ENCODE assay signal across 8 mouse cellular contexts in genomic region chr19:40588293-40588654, GRCm38 (mm10). TPM values are rescaled to one million over a fixed set of nuclear protein-coding genes. Genes with fewer than 3 reads are reported as not detected.
DNase-seq lines count a peak whose midpoint lies in the region; ATAC-seq and TF ChIP-seq lines count a peak whose summit lies in the region.

Gene Aldh18a1, minus strand, starts transcription at chr19:40588463.

- peak within 1 kb of the TSS; percentile 67 for H3K4me2 ChIP-seq in forebrain, embryonic 16.5 days (ENCODE audit: low read length)
- H3K4me2 ChIP-seq in lung, embryonic 14.5 days, result peak within 1 kb of the TSS; percentile 88

- peaks cover 54% of the 10 kb centered on the region for H3K4me1 ChIP-seq in G1E (ENCODE audit: insufficient read depth, low read depth, low read length)
- H3K4me1 ChIP-seq in forebrain, embryonic 16.5 days (replicated peaks; ENCODE audit: control insufficient read depth, insufficient read depth, low read length), result peaks cover 17% of the 10 kb centered on the region
- 0 out of 2 replicates have a peak, but pooled peaks cover 8% of the 10 kb centered on the region for H3K4me1 ChIP-seq in lung, embryonic 14.5 days (ENCODE audit: insufficient read depth)
- H3K4me1 ChIP-seq in olfactory bulb, adult 2 months (ENCODE audit: control insufficient read depth, insufficient read depth, low read length), result peaks cover 8% of the 10 kb centered on the region
- H3K4me1 ChIP-seq in thymus, adult 2 months (replicated peaks; ENCODE audit: control insufficient read depth, insufficient read depth, low read length), result peaks cover 4% of the 10 kb centered on the region; the same call in 1 of the 2 replicates

- 0% methylated on average over 34 of the region's 34 CpGs for WGBS in forebrain, embryonic 16.5 days
- WGBS in lung, embryonic 14.5 days, result under 1% methylated on average over 34 of the region's 34 CpGs
- WGBS in olfactory bulb, adult 2 months, result under 1% methylated on average over 34 of the region's 34 CpGs
- under 1% methylated on average over 34 of the region's 34 CpGs for whole genome bisulfite sequencing in thymus, adult 2 months

- H3K27me3 ChIP-seq in G1E (ENCODE audit: insufficient read depth, low read length), result no peaks in the 10 kb centered on the region
- no peaks in the 10 kb centered on the region for H3K27me3 ChIP-seq in forebrain, embryonic 16.5 days (replicated peaks; ENCODE audit: control insufficient read depth, insufficient read depth, low read length)
- no peaks in the 10 kb centered on the region for H3K27me3 ChIP-seq in lung, embryonic 14.5 days (ENCODE audit: insufficient read depth, low read length)
- H3K27me3 ChIP-seq in thymus, adult 2 months (ENCODE audit: control insufficient read depth, insufficient read depth, low read length), result no peaks in the 10 kb centered on the region

- H3K36me3 ChIP-seq in G1E (replicated peaks), result peaks cover 39% of the 10 kb centered on the region
- H3K36me3 ChIP-seq in forebrain, embryonic 16.5 days (ENCODE audit: control insufficient read depth, insufficient read depth), result no peaks in the 10 kb centered on the region
- H3K36me3 ChIP-seq in lung, embryonic 14.5 days (ENCODE audit: insufficient read depth), result peaks cover 25% of the 10 kb centered on the region
- no peaks in the 10 kb centered on the region for H3K36me3 ChIP-seq in thymus, adult 2 months (ENCODE audit: control insufficient read depth, insufficient read depth, low read length)

- no peaks in the 10 kb centered on the region for H3K9me3 ChIP-seq in G1E (replicated peaks)
- H3K9me3 ChIP-seq in forebrain, embryonic 16.5 days (ENCODE audit: control insufficient read depth, low read length), result no peaks in the 10 kb centered on the region
- H3K9me3 ChIP-seq in lung, embryonic 14.5 days (ENCODE audit: low read depth, low read length), result no peaks in the 10 kb centered on the region

- no peak for TF ChIP-seq CTCF in G1E (IDR thresholded peaks at IDR 0.05; ENCODE audit: low read depth, low read length)
- peak; percentile 37 for TF ChIP-seq CTCF in layer of hippocampus, adult 2 months (conservative IDR thresholded peaks at IDR 0.05)
- TF ChIP-seq CTCF in lung, embryonic 14.5 days (IDR thresholded peaks at IDR 0.05; ENCODE audit: low read depth), result peak; percentile 35; the same call in 1 of the 2 replicates
- no peak for TF ChIP-seq CTCF in olfactory bulb, adult 2 months (IDR thresholded peaks at IDR 0.05; ENCODE audit: insufficient read depth, low read depth, low read length)
- TF ChIP-seq CTCF in thymus, adult 2 months (IDR thresholded peaks at IDR 0.05; ENCODE audit: borderline replicate concordance, control insufficient read depth, extremely low read depth, insufficient read depth, low read length, poor library complexity), result no peak

- 0 out of 2 replicates have a peak, but pooled peaks have one; percentile 25 for TF ChIP-seq POLR2A in olfactory bulb, adult 2 months (IDR thresholded peaks at IDR 0.05; ENCODE audit: insufficient read depth, low read depth, low read length)
- no peak for TF ChIP-seq POLR2A in thymus, adult 2 months (IDR thresholded peaks at IDR 0.05; ENCODE audit: control insufficient read depth, extremely low read depth, insufficient read depth, low read length, poor library complexity)

- intact Hi-C loops in heart, postnatal 36 days (cut with DNase I), result loop anchor here (2.0 to 5.0 kb wide), 2 partner anchors 23 to 424 kb away; no protein-coding TSS in a partner anchor

- peak within 1 kb of the TSS; percentile 94 for H3K4me3 ChIP-seq in G1E (ENCODE audit: low read depth, low read length)
- peak within 1 kb of the TSS; percentile 73 for H3K4me3 ChIP-seq in forebrain, embryonic 16.5 days (replicated peaks; ENCODE audit: low read length)
- H3K4me3 ChIP-seq in layer of hippocampus, adult 2 months, result peak within 1 kb of the TSS; percentile 93
- H3K4me3 ChIP-seq in lung, embryonic 14.5 days (ENCODE audit: low read depth, low read length), result peak within 1 kb of the TSS; percentile 68
- H3K4me3 ChIP-seq in olfactory bulb, adult 2 months (ENCODE audit: insufficient read depth, low read depth, low read length), result peak within 1 kb of the TSS; percentile 88
- peak within 1 kb of the TSS; percentile 90 for H3K4me3 ChIP-seq in thymus, adult 2 months (ENCODE audit: control insufficient read depth, insufficient read depth, low read length)

- peak; percentile 79 for DNase-seq in G1E (ENCODE audit: low spot score)
- DNase-seq in cerebellum, adult 18-20 months, result peak; percentile 89 to 97
- peak; percentile 93 to 97 for DNase-seq in heart, postnatal 36 days
- peak; percentile 94 to 95 for DNase-seq in layer of hippocampus, adult 2 months (ENCODE audit: low spot score in 2 of 2)
- peak; percentile 98 for DNase-seq in lung, embryonic 14.5 days
- peak; percentile 96 for DNase-seq in thymus, adult 2 months

- ATAC-seq in G1E (ENCODE audit: extremely low read depth, insufficient number of reproducible peaks, low FRiP score, poor library complexity, severe bottlenecking), result peak; percentile 64
- ATAC-seq in forebrain, embryonic 16.5 days, result peak; percentile 95
- ATAC-seq in lung, embryonic 14.5 days (ENCODE audit: insufficient read depth), result peak; percentile 94

- H3K27ac ChIP-seq in forebrain, embryonic 16.5 days (ENCODE audit: low read length), result peak within 1 kb of the TSS; percentile 56
- peak within 1 kb of the TSS; percentile 65; the same call in 1 of the 2 replicates for H3K27ac ChIP-seq in layer of hippocampus, adult 2 months
- peak within 1 kb of the TSS; percentile 10 for H3K27ac ChIP-seq in lung, embryonic 14.5 days (ENCODE audit: low read depth)
- no peak within 1 kb of the TSS for H3K27ac ChIP-seq in olfactory bulb, adult 2 months (ENCODE audit: insufficient read depth, low read depth, low read length)
- peak within 1 kb of the TSS; percentile 65 for H3K27ac ChIP-seq in thymus, adult 2 months (ENCODE audit: control insufficient read depth, insufficient read depth, low read length)

- H3K9ac ChIP-seq in forebrain, embryonic 16.5 days (replicated peaks; ENCODE audit: low read depth, low read length), result peak within 1 kb of the TSS; percentile 78
- peak within 1 kb of the TSS; percentile 64 for H3K9ac ChIP-seq in lung, embryonic 14.5 days

RNA-seq across cellular contexts. Expression of gene Aldh18a1, which starts in this region (rescaled TPM):
- total RNA-seq in G1E (2014; fragmentation: Nextera tagmentation), result 104 and 111 TPM in 2 replicates
- 41.1 and 43.7 TPM in 2 replicates for total RNA-seq in G1E (2017)
- polyA plus RNA-seq in G1E (2012), result 15.4 and 24.9 TPM in 2 replicates
- 83.4 and 85.1 TPM in 2 replicates for polyA plus RNA-seq in forebrain, embryonic 16.5 days (2015; fragmentation: Nextera tagmentation; extraction: Ambion mirVana)
- 1 to 10 TPM; 6.7 to 7.6 TPM for total RNA-seq in heart, postnatal 36 days (2021)
- 10 to 100 TPM; 21.2 to 22.3 TPM for total RNA-seq in layer of hippocampus, adult 2 months (2021)
- 70.1 TPM in 2 replicates for polyA plus RNA-seq in lung, embryonic 14.5 days (2014; fragmentation: Nextera tagmentation; extraction: Ambion mirVana)
- not detected in 2 replicates for polyA plus RNA-seq in olfactory bulb, adult 2 months (2012; ENCODE audit: insufficient read depth, insufficient read length, low replicate concordance, missing spikeins)
- 37.9 and 40.5 TPM in 2 replicates for polyA plus RNA-seq in thymus, adult 2 months (2012; rRNA removed)

Comparison
In these comparisons a context has a peak if more than half of its experiments do, and no peak if none do; other contexts are left out.
1. RNA of gene Aldh18a1 (polyA plus RNA-seq): 83.4 to 85.1 TPM in forebrain, embryonic 16.5 days, 70.1 TPM in lung, embryonic 14.5 days, 37.9 to 40.5 TPM in thymus, adult 2 months and 15.4 to 24.9 TPM in G1E; not detected in olfactory bulb, adult 2 months; every median in the first group is over 10 times any median in the second.
2. CTCF ChIP-seq: peak in layer of hippocampus, adult 2 months (single experiment) and lung, embryonic 14.5 days (single experiment); none in G1E (single experiment), olfactory bulb, adult 2 months (single experiment) and thymus, adult 2 months (single experiment).
3. Peak in every context shown above with its lines, with median percentiles within 50 percentile points of each other: ATAC-seq, DNase-seq and H3K4me3 ChIP-seq.